Mouse (Mus musculus) stomach, embryonic 15.5 days (tissue): ENCODE measurements around the gene Dock4. TPM values are rescaled to one million over a fixed set of nuclear protein-coding genes. Genes with fewer than 3 reads are reported as not detected.

ENCODE experiments used
- ATAC-seq: fragments of 200-750 bp; cut with Nextera tagmentation; 2 replicates; pipeline ENCODE4 v1.8.0; 2017; ENCODE audit warnings: low read depth, moderate number of reproducible peaks, moderate TSS enrichment; ENCODE audit not compliant: insufficient read depth, low FRiP score
- H3K27ac ChIP-seq: fragments of 300-500 bp; sonication (generic); 2 replicates; pipeline ENCODE4 v1.5.1; 2015; ENCODE audit warnings: mild to moderate bottlenecking, inconsistent platforms
- H3K27me3 ChIP-seq: fragments of 300-500 bp; sonication (generic); replicated peaks from 2 replicates; pipeline ENCODE4 v1.6.1; 2015; ENCODE audit warnings: inconsistent platforms
- H3K36me3 ChIP-seq: fragments of 300-500 bp; sonication (generic); 2 replicates; pipeline ENCODE4 v1.6.1; 2015; ENCODE audit warnings: inconsistent platforms
- H3K4me1 ChIP-seq: fragments of 300-500 bp; sonication (generic); 2 replicates; pipeline ENCODE4 v1.6.1; 2015; ENCODE audit warnings: inconsistent platforms
- H3K4me2 ChIP-seq: fragments of 300-500 bp; sonication (generic); 2 replicates; pipeline ENCODE4 v1.6.1; 2015; ENCODE audit warnings: mild to moderate bottlenecking, inconsistent platforms
- H3K4me3 ChIP-seq: fragments of 300-500 bp; sonication (generic); replicated peaks from 2 replicates; pipeline ENCODE4 v1.5.1; 2015; ENCODE audit warnings: inconsistent platforms
- H3K9ac ChIP-seq: fragments of 300-500 bp; sonication (generic); 2 replicates; pipeline ENCODE4 v1.6.1; 2015; ENCODE audit warnings: inconsistent platforms
- H3K9me3 ChIP-seq: fragments of 300-500 bp; sonication (generic); 2 replicates; pipeline ENCODE4 v1.6.1; 2016; ENCODE audit warnings: inconsistent platforms
- WGBS: fragments of 180-500 bp; shearing (Covaris S2); methylation state at CpG from one replicate; pipeline ENCODE4 v1.1.7; 2015; 5-methylcytosine and 5-hydroxymethylcytosine counted together
- polyA plus RNA-seq: library from polyadenylated mRNA; unstranded; fragments of >200 nt; fragmentation: Nextera tagmentation; extraction: Ambion mirVana; gene quantifications from 2 replicates; pipeline ENCODE4 v1.2.1, GENCODE M21; 2015

Gene Dock4
- polyA plus RNA-seq, 1 experiment from 2014 or later, result 7.8 TPM

DNA sequence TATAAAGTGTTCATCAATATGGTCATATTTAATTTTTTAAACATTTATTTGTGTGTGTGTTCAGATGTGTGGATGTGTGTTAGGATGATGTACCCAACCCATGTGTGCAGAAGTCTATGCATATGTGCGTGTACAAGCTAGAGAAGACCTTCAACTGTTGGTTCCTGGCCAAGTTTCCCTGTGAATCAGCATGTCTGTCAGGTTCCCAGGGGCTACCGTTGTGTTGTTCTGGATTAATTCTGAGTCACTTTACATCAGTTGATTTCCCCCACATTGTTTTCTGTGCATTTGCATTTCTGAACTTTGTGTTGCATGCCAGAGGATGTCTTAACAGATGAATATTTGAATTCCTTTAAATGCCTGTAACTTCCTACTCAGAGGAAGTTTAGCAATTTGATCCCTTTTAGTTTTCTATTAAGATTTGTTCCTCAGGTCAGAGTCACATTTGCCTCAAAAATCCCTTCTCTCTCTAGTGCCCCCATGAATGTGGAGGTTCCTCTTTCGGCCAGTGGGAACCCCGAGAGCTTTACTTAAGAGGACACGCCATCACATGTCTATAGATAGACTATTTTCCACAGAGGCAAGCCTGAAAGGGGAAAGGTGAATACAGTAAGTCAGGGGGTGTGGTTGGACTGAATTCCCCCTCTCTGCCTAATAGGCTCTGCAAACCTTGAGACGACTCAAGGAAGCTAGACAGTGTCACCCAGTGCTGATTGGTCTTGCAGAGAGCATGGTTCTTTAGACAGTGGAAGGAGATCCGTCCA, 139.0 kb downstream of the Dock4 start:
- Histone ChIP-seq H3K27me3 (no peaks in the 10 kb centered on the region), H3K36me3 (no peaks in the 10 kb centered on the region), H3K9me3 (no peaks in the 10 kb centered on the region), H3K27ac (no peak overlapping the region), H3K4me1 (no peaks in the 10 kb centered on the region), H3K4me3 (no peak overlapping the region), H3K9ac (no peak overlapping the region), H3K4me2 (no peak overlapping the region)
- WGBS, result 76% methylated on average over 7 of the region's 7 CpGs
- no peak for ATAC-seq

DNA sequence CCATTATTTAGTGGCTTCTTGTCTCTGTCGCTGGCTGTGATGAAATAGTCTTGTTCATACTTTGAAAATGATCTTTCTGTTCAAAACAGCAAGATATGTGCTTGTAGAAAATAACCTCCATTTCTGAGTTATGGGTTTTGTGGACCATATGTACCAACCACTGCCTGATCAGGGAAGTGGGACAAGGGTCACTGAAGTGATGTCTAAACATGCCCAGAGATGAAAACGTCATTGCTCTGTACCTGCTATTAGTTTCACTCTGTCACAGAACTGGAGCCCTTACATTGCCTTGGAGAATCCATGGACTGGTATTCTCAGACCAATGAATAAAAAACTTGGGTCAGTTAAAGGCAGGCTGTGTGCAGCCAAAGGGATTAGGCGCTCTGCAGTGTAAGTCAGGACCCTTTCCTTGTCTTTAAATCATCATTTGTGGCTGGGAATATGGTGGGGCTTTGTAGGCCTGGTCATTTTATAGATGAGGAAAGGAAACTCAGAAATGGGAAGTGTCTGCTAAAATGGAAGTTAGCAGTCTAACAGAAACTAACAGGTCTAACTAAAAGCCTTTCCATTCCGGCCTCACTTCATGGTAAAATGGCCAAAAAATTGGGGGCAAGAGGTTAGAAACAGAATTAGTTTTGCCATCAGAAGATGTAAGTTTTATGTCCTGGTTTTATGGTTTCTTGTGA, 139.8 kb downstream of the Dock4 start:
- Histone ChIP-seq H3K4me2 (no peak overlapping the region), H3K4me3 (no peak overlapping the region), H3K27me3 (no peaks in the 10 kb centered on the region), H3K9ac (no peak overlapping the region), H3K27ac (no peak overlapping the region), H3K9me3 (no peaks in the 10 kb centered on the region), H3K4me1 (no peaks in the 10 kb centered on the region), H3K36me3 (no peaks in the 10 kb centered on the region)
- WGBS, result 80% methylated on average over 4 of the region's 4 CpGs
- no peak for ATAC-seq

DNA sequence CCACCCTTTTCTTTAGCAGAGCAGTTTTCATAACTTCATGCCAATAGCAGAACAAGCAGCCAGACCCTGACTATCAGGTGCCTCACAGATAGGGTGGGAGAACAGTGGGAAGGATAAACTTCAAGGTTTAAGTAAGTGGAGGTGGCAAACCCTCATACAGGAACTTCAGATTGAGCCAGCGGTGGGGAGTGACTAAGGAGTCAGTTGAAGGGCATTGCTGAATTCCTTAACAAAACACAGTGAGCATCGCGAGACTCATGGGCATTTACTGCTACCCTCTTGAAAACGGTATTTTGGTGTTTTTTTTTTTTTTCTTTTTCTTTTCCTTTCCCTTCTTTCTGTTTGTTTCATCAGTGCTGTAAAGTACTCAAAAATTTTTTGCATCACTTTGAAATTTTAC, 148.4 kb downstream of the Dock4 start:
- H3K36me3 ChIP-seq, result no peaks in the 10 kb centered on the region
- H3K4me2 ChIP-seq, result no peak overlapping the region
- H3K9me3 ChIP-seq, result no peaks in the 10 kb centered on the region
- no peak overlapping the region for H3K9ac ChIP-seq
- ATAC-seq, result no peak
- 77% methylated on average over 4 of the region's 4 CpGs for WGBS
- H3K4me3 ChIP-seq, result no peak overlapping the region
- H3K27ac ChIP-seq, result no peak overlapping the region
- no peaks in the 10 kb centered on the region for H3K4me1 ChIP-seq
- H3K27me3 ChIP-seq, result no peaks in the 10 kb centered on the region

DNA sequence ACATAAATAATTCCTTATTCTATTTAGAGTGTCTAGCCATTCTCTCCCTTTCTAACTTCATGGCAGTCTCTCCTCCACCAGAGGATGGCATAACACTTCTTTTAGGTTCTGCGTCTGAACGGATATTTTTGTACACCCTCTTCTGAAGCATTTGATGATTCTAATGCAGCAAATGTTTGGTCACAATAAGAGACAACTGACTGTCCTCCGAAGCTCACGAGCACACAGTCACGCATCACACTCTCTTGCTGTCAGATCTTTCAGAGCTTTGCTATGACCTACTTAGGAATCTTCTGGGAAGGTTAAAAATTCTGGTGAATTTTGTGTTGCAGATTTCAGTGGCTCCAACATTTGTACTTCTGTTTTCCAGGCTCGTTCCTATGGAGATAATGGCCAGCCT, 149.7 kb downstream of the Dock4 start:
- H3K4me3 ChIP-seq, result no peak overlapping the region
- ATAC-seq, result no peak
- H3K4me1 ChIP-seq, result no peaks in the 10 kb centered on the region

DNA sequence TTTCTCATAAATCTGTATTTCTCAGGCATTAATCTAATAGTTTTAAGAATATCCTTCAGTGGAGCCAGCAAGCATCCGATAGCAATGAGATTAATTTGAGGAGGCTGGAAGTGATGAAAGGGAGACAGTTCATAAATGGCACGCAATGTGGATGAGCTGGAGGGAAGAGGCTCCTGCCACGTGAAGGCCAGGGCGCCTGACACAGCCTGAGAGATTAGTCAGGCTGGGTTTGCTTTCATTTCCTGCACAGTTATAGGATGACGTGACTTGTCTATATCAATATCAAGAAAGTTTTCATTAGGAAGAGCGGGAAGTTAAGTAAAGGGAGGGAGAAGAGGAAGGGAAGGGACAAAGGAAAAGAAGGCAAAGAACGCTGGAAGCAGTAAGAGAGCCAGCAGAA, 150.3 kb downstream of the Dock4 start:
- Histone ChIP-seq H3K4me1 (no peaks in the 10 kb centered on the region), H3K9me3 (no peaks in the 10 kb centered on the region), H3K27me3 (no peaks in the 10 kb centered on the region), H3K27ac (no peak overlapping the region), H3K4me3 (no peak overlapping the region), H3K36me3 (no peaks in the 10 kb centered on the region), H3K4me2 (no peak overlapping the region), H3K9ac (no peak overlapping the region)
- ATAC-seq, result no peak
- 68% methylated on average over 7 of the region's 7 CpGs for WGBS

More for the DNA sequence above, 149.7 kb downstream of the Dock4 start:
- Histone ChIP-seq H3K27me3 (no peaks in the 10 kb centered on the region), H3K27ac (no peak overlapping the region), H3K9ac (no peak overlapping the region), H3K4me2 (no peak overlapping the region), H3K9me3 (no peaks in the 10 kb centered on the region), H3K36me3 (no peaks in the 10 kb centered on the region)
- WGBS, result 82% methylated on average over 6 of the region's 6 CpGs

DNA sequence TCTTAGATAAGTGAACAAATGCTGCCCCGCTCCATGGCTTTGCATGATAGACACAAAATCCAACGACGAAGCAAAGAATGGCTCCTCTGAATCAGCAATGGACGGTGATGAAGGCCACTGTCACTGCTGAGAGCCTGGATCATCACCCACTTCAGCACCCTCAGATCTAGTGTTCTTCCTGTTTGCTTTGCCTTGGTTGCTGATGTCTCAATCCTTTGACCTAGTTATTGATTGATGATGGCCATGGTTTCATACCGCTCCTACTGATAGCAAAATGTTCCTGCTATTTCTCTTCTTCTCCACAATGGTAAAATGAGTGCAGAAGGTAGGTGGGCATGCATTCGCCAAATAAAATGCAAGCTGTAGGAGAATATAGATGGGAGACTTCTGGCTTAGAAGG, 150.7 kb downstream of the Dock4 start:
- Histone ChIP-seq H3K4me1 (no peaks in the 10 kb centered on the region), H3K9ac (no peak overlapping the region), H3K4me2 (no peak overlapping the region), H3K9me3 (no peaks in the 10 kb centered on the region), H3K36me3 (no peaks in the 10 kb centered on the region), H3K27me3 (no peaks in the 10 kb centered on the region), H3K27ac (no peak overlapping the region), H3K4me3 (no peak overlapping the region)
- no peak for ATAC-seq
- WGBS, result 86% methylated on average over 6 of the region's 6 CpGs

DNA sequence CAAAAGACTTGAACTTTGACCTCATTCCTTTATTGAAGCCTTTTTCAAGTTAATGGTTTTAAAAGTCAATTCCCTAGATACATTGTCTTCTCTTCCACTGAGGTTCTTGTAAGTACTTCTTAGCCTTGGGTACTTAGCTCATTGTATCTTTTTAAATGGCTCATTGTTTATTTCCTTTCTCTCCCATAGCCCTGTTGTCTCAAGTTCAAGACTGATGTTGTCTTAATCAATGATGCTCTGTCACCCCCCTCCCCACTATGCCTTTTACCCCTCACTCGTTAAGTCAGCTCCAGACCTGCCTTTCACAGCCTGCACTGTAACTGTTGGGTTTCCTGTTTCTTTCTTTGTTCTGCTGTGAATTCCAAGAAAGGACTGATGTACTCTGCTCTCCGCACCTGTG, 154.2 kb downstream of the Dock4 start:
- no peak overlapping the region for H3K27ac ChIP-seq
- no peak overlapping the region for H3K4me2 ChIP-seq
- no peak overlapping the region for H3K4me3 ChIP-seq
- no peak for ATAC-seq
- no peaks in the 10 kb centered on the region for H3K9me3 ChIP-seq
- WGBS, result 61% methylated on average over 2 of the region's 2 CpGs
- no peaks in the 10 kb centered on the region for H3K27me3 ChIP-seq
- no peaks in the 10 kb centered on the region for H3K4me1 ChIP-seq
- H3K36me3 ChIP-seq, result no peaks in the 10 kb centered on the region
- no peak overlapping the region for H3K9ac ChIP-seq

DNA sequence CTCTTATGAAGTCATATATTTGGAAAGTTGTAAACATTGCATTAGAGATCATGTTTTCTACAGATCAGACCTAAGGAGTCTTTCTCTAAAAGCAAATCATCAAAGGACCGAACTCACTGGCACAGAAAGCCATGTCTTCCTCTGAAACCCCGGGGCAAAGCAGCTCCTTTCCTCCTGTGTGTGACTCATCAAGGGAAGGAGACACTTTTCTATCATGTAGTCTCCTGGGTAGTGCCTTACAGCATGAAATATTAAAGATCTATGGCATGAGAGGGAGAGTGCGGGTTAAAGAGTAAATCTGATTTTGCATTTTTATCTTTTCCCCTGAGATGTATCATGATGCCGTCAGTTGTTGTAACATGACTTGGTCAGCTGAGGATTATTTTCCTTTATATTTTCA, 159.8 kb downstream of the Dock4 start:
- no peaks in the 10 kb centered on the region for H3K9me3 ChIP-seq
- ATAC-seq, result no peak
- no peak overlapping the region for H3K9ac ChIP-seq
- H3K27me3 ChIP-seq, result no peaks in the 10 kb centered on the region
- no peak overlapping the region for H3K27ac ChIP-seq
- no peaks in the 10 kb centered on the region for H3K36me3 ChIP-seq
- WGBS, result 73% methylated on average over 4 of the region's 4 CpGs
- no peak overlapping the region for H3K4me2 ChIP-seq
- no peaks in the 10 kb centered on the region for H3K4me1 ChIP-seq
- no peak overlapping the region for H3K4me3 ChIP-seq

DNA sequence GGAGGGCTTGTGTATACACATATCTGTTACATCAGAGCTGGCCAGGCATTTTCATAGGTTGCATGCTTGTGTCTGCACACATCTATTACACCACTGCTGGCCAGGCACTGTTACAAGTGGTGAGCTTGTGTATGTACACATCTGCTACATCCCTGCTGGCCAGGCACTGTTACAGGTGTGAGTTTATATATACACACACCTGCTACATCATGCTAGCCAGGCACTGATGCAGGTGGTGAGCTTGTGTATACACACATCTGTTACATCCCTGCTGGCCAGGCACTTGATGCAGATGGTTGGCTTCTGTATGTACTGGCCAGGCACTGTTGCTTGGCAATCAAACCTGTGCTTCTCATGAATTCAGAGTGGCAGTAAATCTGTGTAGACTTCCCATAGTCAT, 177.2 kb downstream of the Dock4 start:
- no peak for ATAC-seq
- Histone ChIP-seq H3K9me3 (no peaks in the 10 kb centered on the region), H3K4me2 (no peak overlapping the region)

DNA sequence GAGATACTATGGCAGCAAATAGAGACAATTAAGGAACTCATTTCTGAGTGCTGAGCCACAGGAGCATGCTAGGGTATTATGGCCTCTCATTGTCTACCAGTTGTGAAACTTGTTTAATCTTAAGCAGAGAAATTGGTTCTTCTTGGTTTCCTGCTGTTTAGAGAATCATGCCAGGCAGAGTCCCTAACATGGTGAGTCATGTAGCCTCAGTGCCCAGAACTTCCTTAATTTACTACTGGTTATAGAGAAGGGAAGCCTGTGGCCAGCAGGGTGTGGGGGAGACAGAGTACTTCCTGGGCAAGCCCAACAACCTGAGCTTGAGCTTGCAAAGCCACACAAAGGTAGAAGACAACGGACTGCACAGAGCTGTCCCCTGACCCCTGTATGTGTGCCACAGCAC, 180.8 kb downstream of the Dock4 start:
- Histone ChIP-seq H3K4me2 (no peak overlapping the region), H3K9ac (no peak overlapping the region), H3K4me1 (no peaks in the 10 kb centered on the region), H3K27ac (no peak overlapping the region), H3K4me3 (no peak overlapping the region), H3K9me3 (no peaks in the 10 kb centered on the region), H3K36me3 (no peaks in the 10 kb centered on the region), H3K27me3 (no peaks in the 10 kb centered on the region)
- WGBS, result 87% methylated on average over 1 of the region's 1 CpGs
- no peak for ATAC-seq

More for the DNA sequence above, 177.2 kb downstream of the Dock4 start:
- Histone ChIP-seq H3K4me1 (no peaks in the 10 kb centered on the region), H3K36me3 (no peaks in the 10 kb centered on the region), H3K4me3 (no peak overlapping the region), H3K27ac (no peak overlapping the region), H3K9ac (no peak overlapping the region), H3K27me3 (no peaks in the 10 kb centered on the region)

DNA sequence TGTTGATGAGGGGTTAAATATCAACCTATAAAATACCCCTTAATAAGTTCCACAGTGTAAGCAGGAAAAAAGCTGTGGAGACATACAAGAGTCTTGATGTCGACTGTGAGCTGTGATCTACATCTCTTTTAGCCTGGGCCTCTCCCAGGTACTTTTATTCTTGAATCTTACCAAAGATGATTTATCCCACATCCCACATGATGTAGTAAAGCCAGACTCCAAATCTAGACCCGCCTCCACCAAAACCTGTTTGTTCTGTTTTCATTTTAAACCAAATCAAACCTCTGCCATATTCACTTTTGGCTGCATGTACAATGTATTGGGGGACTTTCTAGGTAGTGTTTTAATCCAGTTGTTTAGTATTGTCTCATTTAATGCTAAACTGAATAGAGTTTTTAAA, 187.5 kb downstream of the Dock4 start:
- Histone ChIP-seq H3K9ac (no peak overlapping the region), H3K4me2 (no peak overlapping the region), H3K27ac (no peak overlapping the region), H3K27me3 (no peaks in the 10 kb centered on the region), H3K9me3 (no peaks in the 10 kb centered on the region), H3K4me3 (no peak overlapping the region), H3K4me1 (no peaks in the 10 kb centered on the region), H3K36me3 (no peaks in the 10 kb centered on the region)
- WGBS, result 82% methylated on average over 2 of the region's 2 CpGs
- ATAC-seq, result no peak

DNA sequence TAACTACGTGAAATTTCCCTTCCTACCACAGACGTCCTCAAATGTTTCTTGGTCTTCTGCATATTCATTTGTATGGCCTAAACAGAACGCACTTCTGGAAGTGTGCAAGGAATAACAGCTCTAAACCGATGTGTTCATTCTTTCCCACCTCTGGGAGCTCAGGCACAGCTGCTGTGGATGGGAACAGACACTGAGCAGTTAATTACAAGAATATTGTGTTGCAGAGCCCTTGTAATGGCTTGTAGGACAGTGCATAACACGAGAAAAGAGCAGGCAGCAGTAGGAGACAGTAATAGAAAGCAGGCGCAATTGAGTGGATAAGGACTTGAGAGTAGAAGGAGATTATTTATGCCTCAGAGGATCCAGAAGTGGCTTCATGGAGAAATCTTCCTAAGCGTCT, 188.4 kb downstream of the Dock4 start:
- H3K9ac ChIP-seq, result no peak overlapping the region
- H3K36me3 ChIP-seq, result no peaks in the 10 kb centered on the region
- no peaks in the 10 kb centered on the region for H3K9me3 ChIP-seq
- H3K27ac ChIP-seq, result no peak overlapping the region
- no peak overlapping the region for H3K4me2 ChIP-seq
- no peaks in the 10 kb centered on the region for H3K27me3 ChIP-seq
- WGBS, result 74% methylated on average over 7 of the region's 7 CpGs
- no peak overlapping the region for H3K4me3 ChIP-seq
- ATAC-seq, result no peak
- H3K4me1 ChIP-seq, result no peaks in the 10 kb centered on the region
